Mouse (Mus musculus) erythroblast, embryonic 14.5 days (primary cell): ENCODE measurements around the gene Gm2a. TPM values are rescaled to one million over a fixed set of nuclear protein-coding genes. Genes with fewer than 3 reads are reported as not detected.

Experiments used
- H3K27me3 ChIP-seq: 2 replicates; pipeline ENCODE4 v1.6.1; 2012; ENCODE audit warnings: inconsistent platforms; ENCODE audit not compliant: control insufficient read depth
- H3K36me3 ChIP-seq: 2 replicates; pipeline ENCODE4 v1.6.1; 2012; ENCODE audit warnings: mild to moderate bottlenecking, inconsistent platforms; ENCODE audit not compliant: control insufficient read depth
- H3K4me1 ChIP-seq: 2 replicates; pipeline ENCODE4 v1.6.1; 2012; ENCODE audit warnings: inconsistent platforms; ENCODE audit not compliant: control insufficient read depth
- H3K4me3 ChIP-seq: replicated peaks from 2 replicates; pipeline ENCODE3; 2012; ENCODE audit warnings: moderate library complexity, mild to moderate bottlenecking, inconsistent platforms
- H3K9me3 ChIP-seq: 2 replicates; pipeline ENCODE4 v1.6.1; 2012; ENCODE audit warnings: low read length, inconsistent platforms, mixed read lengths; ENCODE audit not compliant: control insufficient read depth
- GATA1 ChIP-seq: IDR thresholded peaks from 2 replicates; pipeline ENCODE4 v1.6.1; 2012; ENCODE audit warnings: low read length, inconsistent platforms, mixed read lengths
- TAL1 ChIP-seq: IDR thresholded peaks from 3 replicates; pipeline ENCODE4 v1.6.1; 2012; ENCODE audit warnings: low read length, inconsistent platforms, mixed read lengths
- polyA plus RNA-seq: library from polyadenylated mRNA; stranded (reverse); fragments of >175 nt; gene quantifications from 2 replicates; pipeline ENCODE4 v1.2.3, GENCODE M21; 2012

Gm2a gene
- polyA plus RNA-seq, 1 experiment, result 0.05 TPM

- Histone ChIP-seq H3K4me3 (no peak overlapping the region), H3K9me3 (peaks cover 8% of the 10 kb centered on the region), H3K27me3 (no peaks in the 10 kb centered on the region), H3K36me3 (no peaks in the 10 kb centered on the region), H3K4me1 (peaks cover 10% of the 10 kb centered on the region)
- TF ChIP-seq TAL1 (no peak), GATA1 (no peak)
These were observed 36.5 kb downstream of the Gm2a start for GRCm38 (mm10) chr11:55134407-55134806.

GRCm38 (mm10) chr11:55134871-55135270 lies 37.0 kb downstream of the Gm2a start:
- Histone ChIP-seq H3K27me3 (no peaks in the 10 kb centered on the region), H3K36me3 (no peaks in the 10 kb centered on the region), H3K9me3 (peaks cover 8% of the 10 kb centered on the region), H3K4me3 (no peak overlapping the region), H3K4me1 (peaks cover 10% of the 10 kb centered on the region)
- TF ChIP-seq GATA1 (no peak), TAL1 (no peak)

- no peak overlapping the region for H3K4me3 ChIP-seq
- no peak for TF ChIP-seq TAL1
- H3K9me3 ChIP-seq, result no peaks in the 10 kb centered on the region
- no peaks in the 10 kb centered on the region for H3K36me3 ChIP-seq
- no peaks in the 10 kb centered on the region for H3K27me3 ChIP-seq
- H3K4me1 ChIP-seq, result no peaks in the 10 kb centered on the region
These were observed 39.0 kb downstream of the Gm2a start for GRCm38 (mm10) chr11:55136770-55137547.

GRCm38 (mm10) chr11:55137646-55138045 lies 39.7 kb downstream of the Gm2a start:
- Histone ChIP-seq H3K4me3 (no peak overlapping the region), H3K9me3 (no peaks in the 10 kb centered on the region), H3K27me3 (no peaks in the 10 kb centered on the region), H3K4me1 (no peaks in the 10 kb centered on the region), H3K36me3 (no peaks in the 10 kb centered on the region)
- TF ChIP-seq TAL1 (no peak), GATA1 (no peak)

- H3K9me3 ChIP-seq, result no peaks in the 10 kb centered on the region
- H3K4me3 ChIP-seq, result no peak overlapping the region
- no peaks in the 10 kb centered on the region for H3K4me1 ChIP-seq
- no peaks in the 10 kb centered on the region for H3K27me3 ChIP-seq
- H3K36me3 ChIP-seq, result no peaks in the 10 kb centered on the region
- no peak for TF ChIP-seq GATA1
- no peak for TF ChIP-seq TAL1
These were observed 43.6 kb downstream of the Gm2a start for GRCm38 (mm10) chr11:55141502-55141901.

GRCm38 (mm10) chr11:55144011-55144410 lies 46.1 kb downstream of the Gm2a start:
- Histone ChIP-seq H3K4me1 (no peaks in the 10 kb centered on the region), H3K4me3 (no peak overlapping the region), H3K27me3 (no peaks in the 10 kb centered on the region), H3K36me3 (no peaks in the 10 kb centered on the region), H3K9me3 (no peaks in the 10 kb centered on the region)
- TF ChIP-seq GATA1 (no peak), TAL1 (no peak)

- H3K4me3 ChIP-seq, result no peak overlapping the region
- no peaks in the 10 kb centered on the region for H3K27me3 ChIP-seq
- H3K4me1 ChIP-seq, result no peaks in the 10 kb centered on the region
- no peaks in the 10 kb centered on the region for H3K36me3 ChIP-seq
- TF ChIP-seq GATA1 (no peak), TAL1 (no peak)
- no peaks in the 10 kb centered on the region for H3K9me3 ChIP-seq
These were observed 48.9 kb downstream of the Gm2a start for GRCm38 (mm10) chr11:55146855-55147254.

GRCm38 (mm10) chr11:55147423-55147822 lies 49.5 kb downstream of the Gm2a start:
- TF ChIP-seq TAL1, result no peak
- no peak for TF ChIP-seq GATA1
- Histone ChIP-seq H3K27me3 (no peaks in the 10 kb centered on the region), H3K4me1 (no peaks in the 10 kb centered on the region), H3K9me3 (no peaks in the 10 kb centered on the region), H3K4me3 (no peak overlapping the region), H3K36me3 (no peaks in the 10 kb centered on the region)

- H3K9me3 ChIP-seq, result no peaks in the 10 kb centered on the region
- H3K4me1 ChIP-seq, result no peaks in the 10 kb centered on the region
- no peak for TF ChIP-seq GATA1
- no peak for TF ChIP-seq TAL1
- no peak overlapping the region for H3K4me3 ChIP-seq
- H3K27me3 ChIP-seq, result no peaks in the 10 kb centered on the region
- no peaks in the 10 kb centered on the region for H3K36me3 ChIP-seq
These were observed 50.5 kb downstream of the Gm2a start for GRCm38 (mm10) chr11:55148461-55148860.

GRCm38 (mm10) chr11:55151608-55152007 lies 53.7 kb downstream of the Gm2a start, which contains the start of gene Slc36a3:
TSS of gene Slc36a3 (minus strand) at chr11:55151708.
- Histone ChIP-seq H3K36me3 (no peaks in the 10 kb centered on the region), H3K9me3 (no peaks in the 10 kb centered on the region)

More at GRCm38 (mm10) chr11:55151608-55152007, 53.7 kb downstream of the Gm2a start, which contains the start of gene Slc36a3:
- no peaks in the 10 kb centered on the region for H3K4me1 ChIP-seq
- no peaks in the 10 kb centered on the region for H3K27me3 ChIP-seq
- TF ChIP-seq GATA1 (no peak), TAL1 (no peak)
- H3K4me3 ChIP-seq, result no peak within 1 kb of the TSS
